Mouse (Mus musculus) fibroblast of lung, adult 2 months (primary cell): ENCODE data around the gene Ddx25.

Experiments
- DNase-seq: peaks from one replicate; pipeline ENCODE4 v3.0.0-alpha.2; 2011; ENCODE audit warnings: low read depth

The Ddx25 gene

DNA sequence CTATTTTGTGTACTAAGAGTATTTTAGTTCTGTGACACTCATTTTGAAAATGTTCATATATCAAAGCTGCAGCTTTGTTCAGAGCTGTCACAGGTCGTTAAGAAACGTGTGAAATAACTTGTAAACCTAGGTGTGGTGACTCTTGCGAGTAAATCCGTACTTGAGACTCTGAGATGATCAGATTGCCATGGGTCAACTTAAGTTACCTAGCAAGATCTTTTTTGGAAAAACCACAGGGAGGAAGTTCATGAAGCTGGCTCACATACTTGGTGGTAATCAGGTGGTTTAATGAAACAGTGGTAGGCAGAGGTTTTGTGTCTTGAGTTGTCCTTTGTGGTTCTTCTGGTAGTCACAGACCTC lies 64.6 kb downstream of the Ddx25 start:
- DNase-seq: no peak

DNA sequence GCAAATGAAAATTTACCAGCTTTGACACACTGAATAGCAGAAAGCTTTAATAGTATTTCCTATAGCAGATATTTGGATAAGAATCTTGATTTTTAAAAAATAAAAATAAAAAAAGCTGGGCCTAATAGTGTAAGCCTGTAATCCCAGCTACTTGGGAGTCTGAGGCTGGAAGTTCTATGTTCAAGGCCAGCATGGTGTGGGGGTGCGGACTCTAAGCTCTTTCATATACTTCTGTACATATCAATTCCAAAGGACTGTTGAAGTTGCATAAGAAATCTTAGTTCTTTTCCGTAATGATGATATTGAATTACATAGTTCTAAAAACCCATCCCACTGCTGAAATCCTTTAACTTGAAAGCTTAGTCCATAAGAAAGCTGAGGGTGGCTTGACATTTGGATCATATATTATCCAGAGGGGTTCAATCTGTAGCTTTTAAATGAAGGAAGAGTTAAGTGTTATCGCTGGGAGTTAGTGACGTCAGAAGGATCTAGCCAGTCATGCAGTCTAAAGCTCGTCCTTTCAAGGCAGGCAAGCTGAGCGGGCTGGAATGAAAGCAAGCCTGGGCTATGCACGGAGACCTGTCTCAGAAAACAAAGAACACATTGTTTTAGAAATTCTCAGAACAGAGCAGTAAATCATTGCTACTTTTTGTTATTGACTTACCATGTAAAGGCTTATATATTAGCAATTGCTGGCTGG lies 65.1 kb downstream of the Ddx25 start:
- no peak for DNase-seq

DNA sequence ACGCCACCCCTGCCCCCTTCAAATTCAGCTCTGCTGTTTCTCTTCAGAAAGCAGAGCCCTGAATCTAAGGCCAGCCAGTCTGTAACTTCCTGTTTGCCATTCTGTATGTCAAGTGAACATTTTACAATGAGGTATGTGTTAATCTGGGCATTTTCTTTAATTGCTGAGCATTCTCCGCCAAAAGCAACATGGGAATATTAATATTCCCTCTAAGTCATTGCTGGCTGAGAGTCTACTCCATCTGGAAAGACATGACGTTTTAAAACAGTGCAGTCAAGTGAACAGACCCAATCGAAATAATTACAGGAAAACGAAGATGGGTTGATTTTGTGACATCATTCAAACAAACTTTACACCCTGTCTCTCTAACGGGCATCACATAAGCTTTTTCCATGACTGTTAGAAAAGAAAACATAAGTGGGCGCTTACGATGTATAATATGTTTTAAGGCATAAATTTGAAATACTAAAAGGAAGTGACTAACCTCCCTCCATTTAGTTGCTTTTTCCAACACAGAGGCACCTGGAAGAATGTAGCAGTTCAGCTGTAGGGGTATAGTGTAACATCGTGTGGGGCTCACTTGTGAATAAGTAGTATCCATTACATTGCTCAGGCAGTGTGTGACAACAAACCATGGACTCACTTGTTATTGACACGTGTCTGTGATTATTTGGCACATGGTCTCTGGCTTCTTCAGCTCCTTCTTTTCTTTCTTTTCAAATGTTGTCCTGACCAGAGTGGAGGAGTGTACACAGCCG lies 67.0 kb downstream of the Ddx25 start:
- DNase-seq: no peak

DNA sequence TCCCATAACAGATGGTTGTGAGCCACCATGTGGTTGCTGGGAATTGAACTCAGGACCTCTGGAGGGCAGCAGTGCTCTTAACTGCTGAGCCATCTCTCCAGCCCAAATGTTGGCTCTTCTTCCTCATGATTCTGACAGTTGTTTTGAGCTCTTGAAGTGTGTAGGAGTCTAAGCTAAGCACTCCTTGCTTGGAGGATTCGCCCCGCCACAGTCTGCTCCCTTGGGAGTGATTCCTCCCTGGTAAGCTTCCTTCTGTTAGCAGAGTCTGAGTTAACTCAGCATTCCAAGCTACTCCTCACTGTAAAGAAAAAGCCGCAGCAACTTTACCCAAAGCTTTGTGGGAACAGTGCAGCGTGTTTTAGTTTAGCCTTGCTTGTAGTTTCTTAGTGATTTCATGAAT lies 69.8 kb downstream of the Ddx25 start:
- no peak for DNase-seq
